Mouse (Mus musculus): ENCODE data around the gene 1700003F12Rik. TPM values are rescaled to one million over a fixed set of nuclear protein-coding genes. Genes with fewer than 3 reads are reported as not detected.

Gene 1700003F12Rik
- not detected in 2 replicates for total RNA-seq (2021)
- long read RNA-seq = 0 reads

GRCm38 (mm10) chr2:154546711-154547110 lies at the start of gene 1700003F12Rik:
TSS of gene 1700003F12Rik (plus strand) at chr2:154547085.
- no peak for DNase-seq

- DNase-seq = no peak
Measured at GRCm38 (mm10) chr2:154498571-154498970, 48.3 kb upstream of the 1700003F12Rik start.

GRCm38 (mm10) chr2:154499717-154500247 lies 47.1 kb upstream of the 1700003F12Rik start:
- no peak for DNase-seq

GRCm38 (mm10) chr2:154500758-154501157 lies 46.1 kb upstream of the 1700003F12Rik start:
- DNase-seq = no peak

GRCm38 (mm10) chr2:154507076-154507475 lies 39.8 kb upstream of the 1700003F12Rik start:
- no peak for DNase-seq

- DNase-seq = peak; percentile 23
Measured at GRCm38 (mm10) chr2:154507566-154508283, 39.2 kb upstream of the 1700003F12Rik start.

- DNase-seq = no peak
Measured at GRCm38 (mm10) chr2:154508450-154508849, 38.4 kb upstream of the 1700003F12Rik start.

GRCm38 (mm10) chr2:154510141-154510540 lies 36.7 kb upstream of the 1700003F12Rik start:
- DNase-seq = no peak

GRCm38 (mm10) chr2:154516944-154517343 lies 29.9 kb upstream of the 1700003F12Rik start:
- DNase-seq = no peak

- DNase-seq = no peak
Measured at GRCm38 (mm10) chr2:154517424-154517823, 29.5 kb upstream of the 1700003F12Rik start.

- DNase-seq = no peak
Measured at GRCm38 (mm10) chr2:154521449-154521848, 25.4 kb upstream of the 1700003F12Rik start.

- DNase-seq = no peak
Measured at GRCm38 (mm10) chr2:154522334-154522733, 24.6 kb upstream of the 1700003F12Rik start.

GRCm38 (mm10) chr2:154525285-154525684 lies 21.6 kb upstream of the 1700003F12Rik start:
- DNase-seq = no peak

GRCm38 (mm10) chr2:154526531-154526930 lies 20.4 kb upstream of the 1700003F12Rik start:
- no peak for DNase-seq

- DNase-seq = no peak
Measured at GRCm38 (mm10) chr2:154532888-154533287, 14.0 kb upstream of the 1700003F12Rik start.

- no peak for DNase-seq
Measured at GRCm38 (mm10) chr2:154534704-154535270, 12.1 kb upstream of the 1700003F12Rik start.

GRCm38 (mm10) chr2:154538310-154538709 lies 8.6 kb upstream of the 1700003F12Rik start:
- no peak for DNase-seq

- no peak for DNase-seq
Measured at GRCm38 (mm10) chr2:154538710-154539109, 8.2 kb upstream of the 1700003F12Rik start.

GRCm38 (mm10) chr2:154539720-154540119 lies 7.2 kb upstream of the 1700003F12Rik start:
- DNase-seq = no peak

GRCm38 (mm10) chr2:154541630-154542029 lies 5.3 kb upstream of the 1700003F12Rik start:
- DNase-seq = no peak

GRCm38 (mm10) chr2:154543567-154544347 lies 3.1 kb upstream of the 1700003F12Rik start:
- peak; percentile 56 for DNase-seq

GRCm38 (mm10) chr2:154548688-154549087 lies 1.8 kb downstream of the 1700003F12Rik start:
- DNase-seq = no peak

Measured in adrenal gland, postnatal 25 days (tissue).